Mouse (Mus musculus) left cerebral cortex, adult 8-10 months (tissue): ENCODE results near the gene Gm5105. TPM values are rescaled to one million over a fixed set of nuclear protein-coding genes. Genes with fewer than 3 reads are reported as not detected.
A peak's percentile ranks its signal among the peaks of the same experiment; 100 is the strongest.

Experiments
- DNase-seq, 2 experiments: peaks; one replicate each; pipeline ENCODE4 v3.0.0; 2022; ENCODE audit warnings: low spot score in 2 of 2
- total RNA-seq, 4 experiments: library from RNA; stranded (reverse); gene quantifications; 2 replicates each; pipeline ENCODE4 v1.2.4; 2022

Gene Gm5105
- total RNA-seq, 4 experiments from 2014 or later: 0.21 TPM; not detected in 3

DNA sequence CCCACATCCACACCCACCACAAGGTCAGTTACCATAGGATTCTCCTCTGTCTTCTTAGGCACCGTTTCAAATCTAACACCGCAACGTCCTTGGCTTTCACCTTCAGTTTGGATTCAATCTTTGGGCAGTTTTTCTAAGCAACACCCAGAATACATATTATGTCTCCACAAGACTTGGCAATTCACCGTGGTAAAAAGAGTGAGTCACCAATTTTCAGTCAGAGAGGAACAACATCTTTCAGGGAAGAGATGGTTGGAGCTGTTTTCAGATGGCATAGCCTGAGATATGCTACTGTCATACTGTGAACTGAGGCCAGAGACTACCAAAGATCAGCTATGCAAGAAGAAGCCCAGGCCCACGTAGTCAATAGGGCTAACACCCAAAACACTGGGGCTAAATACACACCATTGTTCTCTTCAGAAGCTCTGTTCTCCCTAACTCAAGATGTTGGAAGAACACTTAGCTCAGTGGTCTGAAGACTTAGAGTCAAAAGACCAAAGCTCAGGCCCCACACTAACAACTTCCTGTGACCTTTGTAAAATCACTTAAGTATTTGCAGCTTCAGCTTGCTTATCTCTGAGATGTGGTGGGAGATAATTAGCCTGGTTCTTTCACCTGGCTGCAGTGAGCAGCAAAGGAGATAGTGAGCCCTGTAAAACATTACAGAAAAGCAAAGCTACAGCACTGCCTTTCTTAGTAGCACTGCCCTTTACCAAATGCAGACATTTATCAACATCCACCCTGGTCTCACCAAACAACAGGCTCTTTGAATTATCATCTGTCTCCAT is 39.4 kb downstream of the Gm5105 start:
- no peak for DNase-seq

DNA sequence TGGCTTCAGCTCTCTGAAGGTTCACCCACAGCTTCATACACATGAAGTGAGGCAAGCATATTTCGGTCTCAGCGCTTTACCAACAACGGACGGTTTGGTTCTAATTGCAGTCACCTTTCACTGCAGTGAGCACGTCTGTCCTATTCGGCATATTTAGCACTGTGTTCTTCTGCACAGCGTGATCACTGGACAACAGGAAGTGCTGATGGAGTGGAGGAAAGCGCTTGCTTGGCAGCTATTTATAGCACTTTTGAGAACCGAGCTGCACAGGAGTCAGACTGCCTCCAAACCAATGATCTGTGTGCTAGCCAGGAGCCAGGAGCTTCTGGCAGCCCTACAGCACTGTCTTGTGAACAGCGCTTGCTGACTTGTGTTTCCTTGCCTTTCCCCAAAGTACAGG is 40.9 kb downstream of the Gm5105 start:
- peak in 1 of 2 experiments; percentile 21 for DNase-seq

DNA sequence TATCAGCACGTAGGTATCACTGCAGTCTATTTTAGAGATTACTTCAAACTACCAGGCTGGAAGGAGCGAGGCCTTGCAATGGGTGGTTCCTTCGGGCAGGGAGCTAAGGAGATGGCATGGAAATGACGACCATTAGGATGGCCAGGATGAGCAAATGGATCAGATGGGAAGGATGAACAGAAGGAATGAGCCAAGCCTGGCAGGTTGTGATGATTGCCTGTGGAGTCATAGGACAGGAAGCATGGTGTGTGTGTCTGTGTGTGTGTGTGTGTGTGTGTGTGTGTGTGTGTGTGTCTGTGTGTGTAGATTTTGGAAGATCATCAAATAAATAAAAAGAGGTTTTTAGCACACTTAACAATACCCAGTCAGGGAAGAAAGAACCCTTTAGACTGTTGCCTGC is 44.5 kb downstream of the Gm5105 start:
- DNase-seq: no peak

DNA sequence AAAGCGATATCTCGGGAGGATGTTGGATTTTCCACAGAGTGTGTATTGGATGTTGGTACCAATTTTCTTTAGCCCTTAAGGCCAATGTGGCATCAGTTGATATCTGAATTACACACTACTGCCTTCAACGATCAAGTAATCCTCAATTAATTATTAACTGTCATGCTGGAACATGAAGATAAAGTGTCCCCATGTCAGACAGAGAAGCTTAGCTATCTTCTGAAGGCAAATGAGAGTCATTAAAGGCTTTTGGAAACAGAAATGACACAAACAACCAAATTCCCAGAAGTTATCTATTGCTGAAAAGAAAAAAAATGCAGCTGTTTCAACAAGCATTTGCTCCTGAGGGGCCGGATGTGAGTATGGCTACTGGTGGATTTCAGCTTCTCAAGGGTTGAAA is 45.2 kb downstream of the Gm5105 start:
- DNase-seq: no peak

DNA sequence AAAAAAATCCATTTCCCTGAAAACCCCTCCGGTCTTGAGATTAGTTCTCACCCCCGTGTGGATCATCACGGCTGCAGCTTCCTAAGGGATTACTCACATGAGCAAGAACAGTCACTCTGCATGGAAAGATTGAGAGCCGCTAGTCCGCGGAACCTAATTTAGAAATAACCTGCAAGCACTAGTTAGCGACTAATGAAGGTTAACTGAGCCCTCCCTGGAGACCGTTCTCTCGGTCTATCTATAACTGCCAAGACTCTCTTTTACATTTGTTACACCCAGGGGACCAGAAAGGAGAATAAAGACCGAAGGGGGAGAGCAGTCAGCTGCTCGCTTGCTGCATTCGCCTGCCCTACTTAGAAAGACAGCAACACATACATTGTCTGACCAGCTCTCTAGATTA is 50.4 kb downstream of the Gm5105 start:
- DNase-seq: no peak

DNA sequence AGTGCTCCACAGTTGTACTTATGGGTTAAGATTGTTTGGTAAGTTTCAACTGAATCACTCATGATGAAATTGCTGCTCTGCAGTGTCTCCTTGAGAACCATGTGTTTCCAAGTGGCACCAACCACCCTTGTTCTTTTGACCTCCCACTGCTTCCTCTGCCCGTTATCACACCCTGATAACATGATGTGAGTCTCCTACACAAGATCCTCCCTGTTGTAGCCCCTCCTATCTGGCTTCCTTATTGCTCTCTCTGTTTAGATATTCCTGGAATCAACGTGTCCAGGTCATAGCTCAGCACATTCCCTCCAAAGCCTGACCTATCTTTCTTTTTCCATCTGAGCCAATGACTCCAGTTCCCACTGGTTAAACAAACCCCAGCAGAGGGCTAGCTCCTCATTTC is 52.5 kb downstream of the Gm5105 start:
- DNase-seq: no peak

DNA sequence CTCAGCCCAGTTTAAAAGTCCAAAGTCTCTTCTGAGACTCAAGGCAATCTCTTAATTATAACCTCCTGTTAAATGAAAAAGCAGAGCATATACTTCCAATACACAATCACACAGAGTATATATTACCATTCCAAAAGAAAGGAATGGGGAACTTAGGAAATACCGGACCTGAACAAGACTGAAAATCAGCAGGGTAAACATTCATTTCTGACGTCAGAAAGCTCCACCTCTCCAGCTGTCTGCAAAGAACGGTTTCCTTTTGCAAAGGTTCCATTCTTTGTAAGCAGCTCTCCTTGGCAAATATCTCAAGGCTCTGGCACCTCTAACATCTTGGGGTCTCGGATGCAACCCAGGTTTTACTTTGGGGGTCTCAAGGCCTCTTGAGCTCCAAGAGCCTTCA is 54.8 kb downstream of the Gm5105 start:
- no peak for DNase-seq

DNA sequence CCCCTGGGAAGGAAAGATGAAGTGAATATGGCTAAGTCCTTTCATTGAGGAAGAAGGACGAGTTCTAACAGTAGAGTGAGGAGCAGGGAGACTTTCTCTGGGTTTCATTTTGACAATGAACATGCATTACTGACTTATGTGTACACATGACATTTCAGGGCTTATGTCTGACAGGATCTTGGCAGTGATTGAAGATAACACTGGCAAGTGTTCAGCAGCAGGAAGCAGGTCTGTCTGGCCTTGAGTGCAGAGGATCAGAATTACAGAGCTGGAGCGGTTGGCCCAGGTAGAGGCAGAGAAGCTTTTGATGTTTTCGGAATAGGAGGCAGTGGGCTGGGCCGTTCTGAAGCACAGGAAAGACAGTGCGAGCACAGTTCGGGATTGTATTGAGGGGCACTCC is 59.0 kb downstream of the Gm5105 start:
- no peak for DNase-seq

DNA sequence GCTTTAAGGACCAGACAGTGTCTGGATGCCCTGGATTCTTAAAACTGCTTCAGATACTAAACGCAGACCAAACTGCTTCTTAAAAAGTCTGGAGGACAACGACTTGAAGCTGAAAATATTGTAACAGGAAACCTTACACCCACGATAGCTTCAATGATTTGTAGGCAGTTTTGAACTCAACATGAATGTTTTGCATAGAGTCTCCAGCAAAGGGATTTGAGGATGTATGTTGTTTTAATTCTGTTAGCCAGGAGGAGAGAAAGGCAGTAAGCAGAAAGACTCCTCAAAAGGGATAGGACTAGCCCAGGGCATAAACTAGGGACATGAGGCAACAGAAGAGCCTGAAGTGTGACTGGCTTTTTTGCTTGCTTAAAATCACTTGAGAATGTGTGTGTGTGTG is 60.3 kb downstream of the Gm5105 start:
- DNase-seq: no peak

DNA sequence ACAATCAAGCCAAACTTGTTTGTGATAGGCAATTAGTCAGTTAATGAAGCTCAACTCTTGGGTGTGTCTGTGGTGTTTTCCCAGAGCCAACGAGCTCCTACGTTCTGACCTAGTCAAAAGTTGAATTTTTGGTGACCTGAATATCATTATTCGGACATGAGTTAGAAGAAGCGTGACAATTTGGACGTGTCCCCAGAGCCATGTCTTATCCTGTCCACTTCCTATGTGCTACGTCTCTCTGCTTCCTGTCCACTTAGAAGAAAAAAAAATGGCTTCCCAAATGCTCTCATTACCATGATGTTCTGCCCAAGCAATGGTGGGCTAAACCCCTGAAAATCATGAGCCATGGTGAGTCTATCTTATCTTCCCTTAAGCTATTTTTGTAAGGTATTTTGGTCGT is 63.9 kb downstream of the Gm5105 start:
- no peak for DNase-seq

DNA sequence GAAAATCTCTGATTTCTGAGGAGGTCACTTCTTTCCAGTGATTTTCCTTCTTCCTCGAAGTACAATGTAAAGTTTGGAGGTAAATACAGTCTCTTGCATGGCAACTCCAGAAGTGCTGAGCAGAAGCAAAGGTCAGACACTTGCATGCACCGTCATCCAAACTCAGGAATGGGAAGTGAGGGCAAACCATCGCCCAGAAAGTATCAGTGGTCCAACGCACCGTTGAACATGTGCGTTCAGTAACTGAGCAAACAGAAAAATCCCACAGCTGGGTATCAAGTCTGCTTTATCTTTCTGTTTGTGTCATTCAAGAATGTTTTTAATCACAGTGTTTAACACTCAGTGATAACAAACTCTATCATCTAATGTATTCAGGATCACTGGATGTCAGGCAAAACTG is 64.6 kb downstream of the Gm5105 start:
- DNase-seq: no peak

DNA sequence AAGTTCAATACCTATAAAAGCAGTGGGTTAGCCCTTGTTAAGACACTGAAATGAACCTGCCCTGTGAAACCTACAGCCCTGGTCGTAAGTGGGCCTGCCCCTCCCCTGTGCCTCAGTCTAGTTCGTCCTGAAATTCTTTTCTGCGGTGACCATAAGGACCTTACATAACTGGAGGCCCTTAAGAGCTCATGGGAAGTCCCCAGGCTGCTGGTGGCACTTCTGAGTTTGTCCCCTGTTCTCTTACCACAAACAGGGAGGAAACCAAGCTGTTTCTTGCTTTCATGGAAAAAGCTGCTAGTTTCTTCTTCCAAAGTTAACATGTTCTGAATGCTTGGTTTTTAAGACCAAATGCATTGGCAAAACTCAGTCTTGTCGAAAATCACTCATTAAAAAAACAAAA is 65.3 kb downstream of the Gm5105 start:
- no peak for DNase-seq

DNA sequence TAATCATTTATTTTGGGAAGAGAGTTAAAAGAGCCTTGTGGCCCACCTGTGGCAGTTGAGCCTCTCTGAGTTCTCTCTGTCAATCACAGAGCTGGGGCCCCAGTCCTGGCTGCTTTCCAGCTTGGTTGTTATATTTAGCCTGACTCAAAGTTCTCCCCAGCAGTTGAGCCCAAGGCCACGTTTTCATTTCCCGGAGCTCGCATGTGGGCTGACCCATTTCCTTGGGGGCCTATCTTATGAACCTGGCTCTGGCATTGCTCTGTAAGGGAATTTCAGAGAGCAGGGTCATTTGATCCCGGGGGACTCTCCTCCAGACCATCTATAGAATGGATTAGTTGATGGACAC is 66.5 kb downstream of the Gm5105 start:
- DNase-seq: no peak

DNA sequence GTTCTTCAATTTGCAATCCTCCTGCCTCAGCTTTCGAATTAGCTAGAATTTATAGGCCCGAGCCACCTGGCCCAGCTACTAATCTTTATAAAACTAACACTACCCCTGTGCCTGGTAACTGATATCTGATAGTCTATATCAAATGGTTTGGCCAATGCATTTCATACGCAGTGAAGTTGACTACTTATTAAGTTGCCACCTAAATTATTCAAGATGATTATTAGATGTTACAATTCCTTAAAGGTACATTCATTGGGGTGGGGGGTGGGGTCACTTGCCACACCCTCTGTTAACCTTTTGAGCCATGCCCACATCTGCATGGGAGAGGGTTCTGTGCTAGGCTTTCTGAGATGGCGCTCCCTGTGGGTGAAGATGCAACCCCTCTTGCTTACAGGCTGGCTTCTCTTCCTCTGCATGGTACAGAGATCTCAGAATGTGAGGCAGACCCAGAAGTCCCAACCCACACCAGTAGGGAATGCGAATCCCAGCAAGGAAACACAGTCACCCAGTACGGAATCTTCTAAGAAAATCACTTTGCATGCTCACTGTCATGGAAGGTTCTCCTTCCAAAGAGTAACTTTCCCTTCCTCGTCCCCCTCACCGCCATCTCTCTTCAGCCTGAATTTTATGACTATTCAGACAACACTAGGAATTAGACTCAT is 67.0 kb downstream of the Gm5105 start:
- DNase-seq: no peak

DNA sequence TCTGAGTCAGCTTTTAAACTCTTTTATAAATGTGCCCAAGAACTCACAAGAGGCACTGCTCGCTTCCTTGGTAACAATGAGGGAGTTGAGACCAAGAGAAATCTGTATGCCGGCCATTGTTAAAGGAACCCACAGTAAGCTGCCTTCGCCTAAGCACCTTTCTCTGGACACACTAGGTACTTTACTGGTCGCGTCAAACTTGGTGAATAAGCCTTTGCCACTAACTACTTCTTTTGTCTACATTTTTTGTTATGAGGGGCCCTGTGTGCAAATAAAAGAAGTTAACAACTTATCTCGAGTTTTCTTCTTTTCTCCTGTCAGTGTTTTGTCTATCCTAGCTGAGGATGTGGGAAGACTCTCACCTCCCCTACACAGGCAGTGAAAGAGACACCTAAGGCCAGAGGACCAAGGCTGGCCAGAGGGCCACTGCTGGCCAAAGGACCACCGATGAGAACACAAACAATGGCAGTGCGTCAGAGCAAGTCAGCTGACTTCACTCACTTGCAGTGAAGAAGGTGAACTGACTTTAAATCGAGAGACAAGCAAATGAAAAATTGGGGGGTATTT is 67.9 kb downstream of the Gm5105 start:
- DNase-seq: no peak

Other genes starting within 250 kb of the Gm5105 start
- 100 to 1,000 TPM; 174 to 188 (median 180) TPM for gene H2afz, start 202.9 kb downstream of the Gm5105 start, total RNA-seq
- gene Dnajb14, start 199.7 kb downstream of the Gm5105 start, total RNA-seq: 10 to 100 TPM; 43.6 to 53.5 (median 47.1) TPM
- gene Lamtor3, start 148.9 kb downstream of the Gm5105 start, total RNA-seq: 10 to 100 TPM; 62.0 to 71.8 (median 65.0) TPM
- gene Dapp1, start 85.8 kb downstream of the Gm5105 start, total RNA-seq: 1 to 10 TPM; 3.4 to 5.9 (median 4.7) TPM
- gene 1110002E22Rik, start 2.3 kb downstream of the Gm5105 start, total RNA-seq: 1 to 10 TPM; 1.3 to 2.2 (median 1.6) TPM
- gene Trmt10a, start 76.1 kb upstream of the Gm5105 start, total RNA-seq: 1 to 10 TPM; 3.7 to 6.4 (median 4.7) TPM
- gene Mttp, start 77.6 kb upstream of the Gm5105 start, total RNA-seq: 1 to 10 TPM; 7.3 to 7.8 (median 7.8) TPM
- gene 4930579F01Rik, start 126.4 kb upstream of the Gm5105 start, total RNA-seq: not detected
- under 1 TPM in 3 of 4 experiments, not detected in 1; 0.18 to 0.33 (median 0.20) TPM for gene Adh7, start 150.4 kb upstream of the Gm5105 start, total RNA-seq
- 1 to 10 TPM in 3 of 4 experiments, under 1 TPM in 1; 0.84 to 1.8 (median 1.6) TPM for gene Adh1, start 193.6 kb upstream of the Gm5105 start, total RNA-seq
- gene Adh6a, start 245.9 kb upstream of the Gm5105 start, total RNA-seq: not detected